In genomic region chr5:20622417-20622816, GRCm38 (mm10) we compare ENCODE assay signal across 26 mouse cellular contexts.
DNase-seq lines count a peak whose midpoint lies in the region; ATAC-seq and TF ChIP-seq lines count a peak whose summit lies in the region.
"Had no signal": no experiment of that assay in that cellular context is flagged by ENCODE, and none has a peak within 500 bp of the region (broad histone marks: within the 10 kb centered on the region; RNA-seq: fewer than 3 reads in every experiment).

No protein-coding gene starts in this region.

- no peak overlapping the region for H3K4me3 ChIP-seq in forebrain, embryonic 15.5 days
- H3K4me3 ChIP-seq in forebrain, embryonic 16.5 days (replicated peaks; ENCODE audit: low read length) = no peak overlapping the region
- no peak overlapping the region for H3K4me3 ChIP-seq in left cerebral cortex, adult 2 months
- no peak overlapping the region for H3K4me3 ChIP-seq in midbrain, embryonic 12.5 days
- no peak overlapping the region for H3K4me3 ChIP-seq in midbrain, embryonic 16.5 days (ENCODE audit: low read depth, low read length)
- H3K4me3 ChIP-seq: erythroblast, embryonic 14.5 days; heart, embryonic 10.5 days; heart, embryonic 15.5 days; hindbrain, embryonic 15.5 days; myocyte had no signal

- 0 out of 2 replicates have a peak, but pooled peaks have one; percentile 35 for ATAC-seq in forebrain, embryonic 15.5 days (replicated peaks)
- ATAC-seq in forebrain, embryonic 16.5 days = no peak
- peak; percentile 27; the same call in 1 of the 2 replicates for ATAC-seq in midbrain, embryonic 12.5 days (ENCODE audit: low FRiP score, low read depth)
- ATAC-seq in midbrain, embryonic 16.5 days = peak; percentile 34; the same call in 1 of the 2 replicates

- WGBS in forebrain, embryonic 15.5 days = 45% methylated on average over 3 of the region's 3 CpGs
- WGBS in forebrain, embryonic 16.5 days = 54% methylated on average over 3 of the region's 3 CpGs
- WGBS in midbrain, embryonic 12.5 days = 39% methylated on average over 3 of the region's 3 CpGs
- 27% methylated on average over 3 of the region's 3 CpGs for WGBS in midbrain, embryonic 16.5 days

- H3K9ac ChIP-seq in forebrain, embryonic 15.5 days (replicated peaks) = no peak overlapping the region
- H3K9ac ChIP-seq in forebrain, embryonic 16.5 days (replicated peaks; ENCODE audit: low read depth, low read length) = no peak overlapping the region
- H3K9ac ChIP-seq in midbrain, embryonic 12.5 days (replicated peaks) = no peak overlapping the region
- no peak overlapping the region for H3K9ac ChIP-seq in midbrain, embryonic 16.5 days (ENCODE audit: low read depth, low read length)
- H3K9ac ChIP-seq: heart, embryonic 15.5 days; hindbrain, embryonic 15.5 days; liver, embryonic 14.5 days; lung, embryonic 14.5 days had no signal

- H3K36me3 ChIP-seq in forebrain, embryonic 15.5 days = no peaks in the 10 kb centered on the region
- H3K36me3 ChIP-seq in forebrain, embryonic 16.5 days (ENCODE audit: control insufficient read depth, insufficient read depth) = no peaks in the 10 kb centered on the region
- H3K36me3 ChIP-seq in midbrain, embryonic 12.5 days = no peaks in the 10 kb centered on the region
- no peaks in the 10 kb centered on the region for H3K36me3 ChIP-seq in midbrain, embryonic 16.5 days (ENCODE audit: control insufficient read depth, insufficient read depth, low read length)
- H3K36me3 ChIP-seq: heart, embryonic 10.5 days; heart, embryonic 15.5 days; hindbrain, embryonic 15.5 days had no signal

- no peaks in the 10 kb centered on the region for H3K27me3 ChIP-seq in forebrain, embryonic 15.5 days
- no peaks in the 10 kb centered on the region for H3K27me3 ChIP-seq in forebrain, embryonic 16.5 days (replicated peaks; ENCODE audit: control insufficient read depth, insufficient read depth, low read length)
- H3K27me3 ChIP-seq in midbrain, embryonic 12.5 days = no peaks in the 10 kb centered on the region
- H3K27me3 ChIP-seq in midbrain, embryonic 16.5 days (ENCODE audit: control insufficient read depth, insufficient read depth, low read depth, low read length) = no peaks in the 10 kb centered on the region
- H3K27me3 ChIP-seq: heart, embryonic 15.5 days; hindbrain, embryonic 15.5 days had no signal

- intact Hi-C loops in left cerebral cortex, adult 2 months (cut with DNase I) = no loop called here
- intact Hi-C loops in left cerebral cortex, postnatal 10 days (cut with DNase I) = no loop called here

- H3K9me3 ChIP-seq in forebrain, embryonic 15.5 days = no peaks in the 10 kb centered on the region
- no peaks in the 10 kb centered on the region for H3K9me3 ChIP-seq in forebrain, embryonic 16.5 days (ENCODE audit: control insufficient read depth, low read length)
- no peaks in the 10 kb centered on the region for H3K9me3 ChIP-seq in midbrain, embryonic 12.5 days
- H3K9me3 ChIP-seq in midbrain, embryonic 16.5 days (replicated peaks; ENCODE audit: control insufficient read depth, low read length, poor library complexity, severe bottlenecking) = no peaks in the 10 kb centered on the region
- H3K9me3 ChIP-seq: heart, embryonic 10.5 days; heart, embryonic 15.5 days; hindbrain, embryonic 15.5 days had no signal

- TF ChIP-seq CTCF in left cerebral cortex, adult 2 months (IDR thresholded peaks at IDR 0.05) = no peak

- H3K27ac ChIP-seq in forebrain, embryonic 15.5 days (replicated peaks) = no peak overlapping the region
- H3K27ac ChIP-seq in forebrain, embryonic 16.5 days (ENCODE audit: low read length) = no peak overlapping the region
- peak overlapping the region; percentile 78 for H3K27ac ChIP-seq in left cerebral cortex, adult 2 months
- H3K27ac ChIP-seq in midbrain, embryonic 12.5 days (replicated peaks) = peak overlapping the region; percentile 52; the same call in 1 of the 2 replicates
- no peak overlapping the region for H3K27ac ChIP-seq in midbrain, embryonic 16.5 days (ENCODE audit: low read length)
- H3K27ac ChIP-seq: heart, embryonic 10.5 days; heart, embryonic 15.5 days; hindbrain, embryonic 15.5 days; liver, embryonic 14.5 days had no signal

- no peak for DNase-seq in left cerebral cortex, adult 2 months (ENCODE audit: extremely low spot score in 1 of 2, low spot score in 2 of 2)
- DNase-seq in left cerebral cortex, postnatal 10 days (ENCODE audit: extremely low spot score in 1 of 2, low spot score in 2 of 2) = no peak
- no peak for DNase-seq in thymus, postnatal 36 days
- DNase-seq: adrenal gland, adult 2 months; adrenal gland, postnatal 36 days; cerebellum, adult 2 months; cerebellum, postnatal 14 days; gastrocnemius, postnatal 14 days; kidney, adult 18-20 months; kidney, postnatal 36 days; layer of hippocampus, postnatal 36 days; liver; lung, embryonic 14.5 days; lung, postnatal 14 days; retina, postnatal 1 day; right cerebral cortex, postnatal 14 days had no signal

- no peaks in the 10 kb centered on the region for H3K4me1 ChIP-seq in forebrain, embryonic 15.5 days
- H3K4me1 ChIP-seq in forebrain, embryonic 16.5 days (replicated peaks; ENCODE audit: control insufficient read depth, insufficient read depth, low read length) = no peaks in the 10 kb centered on the region
- H3K4me1 ChIP-seq in midbrain, embryonic 12.5 days = peaks cover 11% of the 10 kb centered on the region; the same call in 1 of the 2 replicates
- peaks cover 6% of the 10 kb centered on the region for H3K4me1 ChIP-seq in midbrain, embryonic 16.5 days (ENCODE audit: control insufficient read depth, insufficient read depth, low read length)
- H3K4me1 ChIP-seq: heart, embryonic 10.5 days; heart, embryonic 15.5 days had no signal

- no peak overlapping the region for H3K4me2 ChIP-seq in forebrain, embryonic 15.5 days (replicated peaks)
- H3K4me2 ChIP-seq in forebrain, embryonic 16.5 days (ENCODE audit: low read length) = no peak overlapping the region
- H3K4me2 ChIP-seq in midbrain, embryonic 12.5 days (replicated peaks) = no peak overlapping the region
- H3K4me2 ChIP-seq in midbrain, embryonic 16.5 days (ENCODE audit: low read length) = no peak overlapping the region
- H3K4me2 ChIP-seq: heart, embryonic 15.5 days; hindbrain, embryonic 15.5 days; lung, embryonic 14.5 days had no signal

Comparison
In these comparisons a context has a peak if more than half of its experiments do, and no peak if none do; other contexts are left out.
1. H3K27ac ChIP-seq: peak in left cerebral cortex, adult 2 months (single experiment) and midbrain, embryonic 12.5 days (single experiment); none in forebrain, embryonic 15.5 days (single experiment), forebrain, embryonic 16.5 days (single experiment) and midbrain, embryonic 16.5 days (single experiment).